Mouse (Mus musculus) adrenal gland (tissue): ENCODE data around the gene Gm49380.

Experiments used
- intact Hi-C: fragments of 180-260 bp; cut with DNase I; formaldehyde crosslinking; loops from one replicate; pipeline ENCODE4 v1.15.1; 2025

The Gm49380 gene

DNA sequence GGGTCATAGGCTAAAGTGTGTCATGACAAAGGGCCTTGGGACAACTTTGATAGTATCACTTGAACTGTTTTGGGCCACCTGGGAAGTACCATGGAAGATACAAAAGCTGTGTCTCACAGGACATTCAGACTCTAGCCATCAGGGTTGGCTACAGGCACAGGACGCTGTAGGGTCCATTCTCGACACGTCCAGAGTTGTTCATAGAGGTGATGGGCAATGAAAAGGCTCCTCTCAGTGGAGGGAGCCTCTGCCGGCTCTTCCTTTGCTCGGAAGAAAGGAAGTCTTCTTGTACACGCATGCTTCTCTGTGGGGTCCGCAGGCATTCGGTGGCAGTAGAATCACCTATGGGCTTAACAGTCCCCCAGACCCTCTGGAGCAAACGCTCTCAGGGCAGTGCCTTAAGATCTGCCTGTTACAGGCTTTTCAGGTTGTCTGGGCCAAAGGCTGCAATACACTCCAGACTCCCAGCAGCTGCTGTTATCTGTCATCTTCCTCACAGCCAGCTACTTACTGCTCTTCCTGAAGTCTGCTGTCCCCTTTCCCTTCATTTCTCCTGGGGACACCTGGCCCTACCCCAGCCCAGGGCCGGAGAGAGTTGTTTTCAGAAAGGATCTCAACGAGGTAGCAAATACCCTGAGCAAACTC is 35.9 kb downstream of the Gm49380 start:
- intact Hi-C loops = no loop called here

DNA sequence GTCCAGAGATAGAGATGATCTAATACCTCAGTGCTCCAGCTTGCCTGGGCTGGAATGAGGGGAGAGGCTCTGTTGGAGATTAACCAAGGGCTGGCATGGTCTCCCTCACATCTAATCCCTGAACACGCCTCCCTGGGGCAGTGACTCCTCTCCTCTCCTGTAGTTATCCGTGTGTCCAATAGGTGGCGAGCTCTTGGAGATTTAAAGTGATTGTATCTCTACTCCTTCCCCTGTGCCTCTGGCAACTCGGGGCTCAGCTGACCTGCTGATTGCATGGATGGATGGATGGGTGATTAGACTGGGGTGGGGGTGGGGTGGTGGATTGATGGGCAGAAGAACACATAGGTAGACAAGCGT is 36.6 kb downstream of the Gm49380 start:
- intact Hi-C loops = no loop called here

DNA sequence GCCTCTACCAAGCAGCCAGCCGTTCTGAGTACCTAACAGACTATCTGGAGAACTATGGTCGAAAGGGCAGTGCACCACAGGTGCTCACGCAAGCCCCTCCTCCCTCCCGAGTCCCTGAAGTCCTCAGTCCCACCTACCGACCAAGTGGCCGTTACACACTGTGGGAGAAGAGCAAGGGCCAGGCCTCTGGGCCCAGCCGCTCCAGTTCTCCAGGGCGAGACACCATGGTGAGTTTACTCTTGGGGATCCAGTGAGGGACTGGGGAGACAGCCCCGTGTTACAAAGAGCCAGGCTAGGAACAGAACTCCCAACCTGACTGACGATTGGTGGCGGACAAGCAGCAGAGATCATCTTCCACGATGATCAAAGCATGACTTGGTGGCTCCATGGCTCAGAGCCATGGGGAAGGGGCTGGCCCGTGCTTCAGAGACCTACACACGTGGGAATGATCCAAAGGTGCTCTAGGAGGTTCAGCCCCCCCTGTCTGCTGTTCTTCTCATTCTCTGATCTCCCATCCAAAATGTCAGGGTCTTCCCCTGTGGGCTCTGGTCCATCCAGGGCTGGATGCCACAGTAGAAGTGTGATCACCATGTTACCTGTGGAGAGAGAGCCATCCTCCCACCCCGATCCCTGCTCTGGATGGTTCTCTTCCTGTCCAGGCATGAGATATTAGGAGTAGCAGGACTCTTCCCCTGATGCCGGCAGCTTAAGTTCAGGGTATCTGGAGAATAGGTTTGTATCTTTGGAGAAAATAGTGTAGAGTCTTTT is 37.1 kb downstream of the Gm49380 start:
- intact Hi-C loops = no loop called here

DNA sequence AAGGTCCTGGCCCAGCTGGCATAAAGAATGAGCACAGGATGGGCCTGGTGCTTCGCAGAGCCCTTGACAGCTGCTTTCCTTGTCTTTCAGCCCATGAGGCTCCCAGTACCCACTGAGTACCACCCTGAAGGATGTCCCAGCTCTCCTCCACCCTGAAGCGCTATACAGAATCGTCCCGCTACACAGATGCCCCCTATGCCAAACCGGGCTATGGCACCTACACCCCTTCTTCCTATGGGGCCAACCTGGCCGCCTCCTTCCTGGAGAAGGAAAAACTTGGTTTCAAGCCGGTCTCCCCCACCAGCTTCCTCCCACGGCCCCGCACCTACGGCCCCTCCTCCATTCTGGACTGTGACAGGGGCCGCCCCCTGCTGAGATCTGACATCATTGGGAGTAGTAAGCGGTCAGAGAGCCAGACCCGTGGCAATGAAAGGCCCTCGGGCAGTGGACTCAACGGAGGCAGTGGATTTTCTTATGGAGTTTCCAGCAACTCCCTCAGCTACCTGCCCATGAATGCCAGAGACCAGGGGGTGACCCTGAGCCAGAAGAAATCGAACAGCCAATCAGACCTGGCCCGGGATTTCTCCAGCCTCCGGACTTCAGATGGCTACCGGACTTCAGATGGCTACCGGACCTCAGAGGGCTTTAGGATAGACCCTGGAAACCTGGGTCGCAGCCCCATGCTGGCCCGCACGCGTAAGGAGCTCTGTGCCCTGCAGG is 37.9 kb downstream of the Gm49380 start:
- intact Hi-C loops = no loop called here

DNA sequence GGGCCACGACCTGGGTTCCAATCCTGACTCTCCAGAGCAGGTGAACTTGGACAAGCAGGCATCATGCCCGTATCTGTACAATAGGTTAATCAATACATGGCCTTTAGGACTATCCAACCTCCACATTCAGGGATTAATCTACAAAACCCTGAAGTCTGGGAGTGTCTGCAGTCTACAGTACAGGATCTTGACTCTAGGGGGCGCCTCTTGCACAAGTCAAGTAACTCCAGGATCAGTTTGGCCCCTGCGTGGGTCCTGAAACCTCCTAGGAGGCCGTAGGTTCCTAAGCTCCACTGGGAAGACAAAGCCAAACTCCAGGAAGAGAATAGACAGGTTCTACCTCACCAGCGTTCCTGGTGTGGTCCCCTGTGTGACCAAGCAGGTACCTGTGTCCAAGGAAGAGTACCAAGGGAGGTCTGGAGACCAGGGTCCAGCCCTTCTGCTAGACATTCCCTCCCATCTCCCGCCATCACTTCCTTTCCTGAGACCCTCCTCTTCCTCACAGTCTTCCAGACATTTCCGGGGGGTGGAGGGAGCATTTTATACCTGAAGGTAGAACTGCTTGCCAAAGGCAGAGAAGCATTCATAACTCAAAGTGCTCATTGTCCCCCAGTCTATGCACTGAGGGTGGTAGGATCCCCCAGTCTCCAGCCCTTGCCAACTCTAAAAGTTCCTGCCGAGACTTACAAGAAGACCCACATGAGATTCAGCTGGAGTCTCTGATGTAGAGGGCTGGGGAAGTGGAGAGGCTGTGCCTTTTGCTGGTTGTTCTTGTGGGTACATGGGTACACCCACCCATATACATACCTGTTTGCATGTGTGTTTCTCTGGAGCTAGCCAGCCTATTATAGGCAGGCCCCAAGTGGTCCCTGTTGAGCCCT is 38.7 kb downstream of the Gm49380 start:
- intact Hi-C loops = loop anchor here (5.0 kb wide), 1 partner anchor 33 kb away; the partner anchor contains the start of gene C1qtnf5

DNA sequence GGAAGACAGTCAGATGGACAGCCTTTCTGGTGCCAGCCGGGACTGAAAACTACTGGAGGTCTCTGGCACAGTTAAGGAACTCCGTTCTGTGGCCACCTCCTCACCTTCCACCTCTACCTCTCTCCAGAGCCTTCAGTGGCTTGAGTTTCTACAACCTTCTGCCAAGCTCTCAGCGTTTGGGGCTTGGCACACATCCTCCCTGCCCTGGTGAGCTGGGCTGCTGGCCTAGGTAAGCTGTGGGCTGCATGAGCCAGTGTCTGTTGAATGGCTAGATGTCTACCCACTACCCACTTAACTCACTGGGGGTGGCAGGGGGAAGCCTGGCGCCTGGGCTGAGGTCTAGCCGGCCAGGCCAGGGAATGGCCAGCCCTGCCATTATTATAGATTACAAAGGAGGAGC is 40.2 kb downstream of the Gm49380 start:
- intact Hi-C loops = loop anchor here (5.0 kb wide), 1 partner anchor 34 kb away; the partner anchor contains the start of gene C1qtnf5

DNA sequence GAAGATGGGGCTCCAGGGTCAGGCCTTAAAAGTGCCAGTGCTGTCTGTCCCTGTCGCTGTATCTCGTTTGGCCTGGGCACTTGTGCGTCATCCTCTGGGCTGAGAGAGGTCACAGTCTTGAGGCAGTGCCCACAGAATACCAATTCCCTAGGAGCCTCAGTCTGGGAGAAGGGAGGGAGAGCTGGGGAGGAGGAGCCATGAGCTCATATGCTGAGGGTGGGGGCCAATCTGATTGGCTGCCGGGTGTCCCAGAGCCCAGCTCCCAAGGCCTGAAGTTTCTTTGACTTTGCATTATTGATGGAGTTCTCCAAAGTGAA is 40.7 kb downstream of the Gm49380 start:
- intact Hi-C loops = loop anchor here (5.0 kb wide), 1 partner anchor 35 kb away; the partner anchor contains the start of gene C1qtnf5

DNA sequence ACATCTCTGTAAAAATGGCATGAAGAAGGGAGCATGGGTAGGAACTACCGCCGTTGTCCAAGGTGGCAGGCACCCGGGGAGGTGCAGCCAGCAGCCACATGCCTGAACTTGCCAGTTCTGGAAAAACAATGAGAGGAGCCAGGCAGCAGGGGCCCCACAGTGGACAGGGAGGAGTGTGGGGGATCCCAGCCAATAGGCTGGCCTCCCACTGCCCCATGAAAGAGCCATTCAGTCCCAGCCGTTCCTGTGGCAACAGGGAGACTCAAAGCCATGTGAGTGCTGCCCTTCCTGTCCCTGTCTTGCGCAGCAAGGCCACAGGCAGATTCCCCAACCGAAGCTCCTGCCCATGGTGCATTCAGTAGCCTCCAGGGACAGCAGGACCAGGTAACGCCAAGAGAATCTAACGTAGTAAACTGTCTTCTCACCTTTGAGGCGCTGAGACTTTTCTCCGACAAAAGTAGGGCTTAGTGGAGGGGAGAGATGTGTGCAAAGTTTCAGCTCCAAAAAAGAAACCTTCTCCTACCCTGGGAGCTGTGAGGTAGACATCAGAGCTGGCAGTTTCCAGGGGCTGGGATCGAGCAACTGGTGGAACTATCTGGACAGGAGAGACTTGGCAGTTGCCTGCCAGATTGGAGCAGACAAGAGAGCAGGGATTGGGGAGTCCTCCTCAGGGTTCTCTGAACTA is 41.2 kb downstream of the Gm49380 start:
- intact Hi-C loops = loop anchor here (5.0 kb wide), 1 partner anchor 35 kb away; the partner anchor contains the start of gene C1qtnf5

DNA sequence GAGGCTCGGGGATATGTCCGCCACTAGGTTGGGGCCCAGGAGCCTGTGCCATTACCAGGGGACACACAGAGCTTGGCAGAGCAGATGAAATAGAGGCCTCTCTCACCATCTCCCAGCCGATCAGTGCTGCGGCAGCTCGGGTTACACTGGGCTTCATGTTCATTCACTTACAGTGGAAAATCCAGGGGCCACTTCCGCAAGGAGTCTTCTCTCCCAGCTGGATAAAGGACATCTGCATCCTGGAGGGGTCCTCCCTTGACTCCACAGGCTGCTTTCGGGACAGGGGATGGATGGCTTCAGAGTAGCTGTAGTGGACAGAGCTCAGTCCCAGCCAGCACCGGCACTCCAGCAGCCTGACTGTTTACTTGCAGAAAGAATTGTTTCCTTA is 42.5 kb downstream of the Gm49380 start:
- intact Hi-C loops = loop anchor here (5.0 kb wide), 1 partner anchor 36 kb away; the partner anchor contains the start of gene C1qtnf5

DNA sequence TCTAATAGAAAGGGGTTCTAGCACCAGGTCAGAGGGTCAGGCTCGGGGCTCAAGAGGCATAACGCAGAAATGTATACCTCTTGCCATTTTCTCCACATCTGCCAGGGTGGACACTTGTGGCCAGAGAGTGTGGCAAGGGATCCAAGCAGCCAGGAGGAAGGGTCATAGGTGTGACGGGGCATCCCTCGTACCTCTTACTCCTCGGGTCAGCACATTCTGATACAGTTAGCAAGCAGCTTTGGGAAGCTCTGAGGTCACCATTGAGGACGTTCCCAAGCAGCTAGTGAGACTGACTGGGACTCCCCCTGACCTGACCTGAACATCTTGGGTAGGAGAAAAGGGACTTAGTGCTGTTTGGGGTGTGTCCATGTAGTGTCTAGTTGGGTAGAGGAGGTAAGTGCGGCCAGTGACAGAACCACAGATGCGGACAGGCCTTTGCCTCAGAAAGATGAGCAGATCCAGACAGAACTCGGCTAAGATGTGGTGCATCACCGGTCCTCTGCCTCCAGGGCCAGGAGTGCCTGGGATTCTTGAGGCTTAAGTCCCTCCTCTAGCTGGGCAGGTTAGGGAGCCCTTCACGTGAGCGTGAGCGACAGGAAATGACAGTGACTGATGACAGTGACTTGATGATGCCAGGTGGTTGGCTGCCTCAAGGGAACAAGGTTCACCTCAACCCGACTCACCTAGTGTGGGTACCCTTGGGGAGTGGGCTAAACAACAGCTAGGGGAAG is 43.0 kb downstream of the Gm49380 start:
- intact Hi-C loops = loop anchor here (5.0 kb wide), 1 partner anchor 37 kb away; the partner anchor contains the start of gene C1qtnf5

DNA sequence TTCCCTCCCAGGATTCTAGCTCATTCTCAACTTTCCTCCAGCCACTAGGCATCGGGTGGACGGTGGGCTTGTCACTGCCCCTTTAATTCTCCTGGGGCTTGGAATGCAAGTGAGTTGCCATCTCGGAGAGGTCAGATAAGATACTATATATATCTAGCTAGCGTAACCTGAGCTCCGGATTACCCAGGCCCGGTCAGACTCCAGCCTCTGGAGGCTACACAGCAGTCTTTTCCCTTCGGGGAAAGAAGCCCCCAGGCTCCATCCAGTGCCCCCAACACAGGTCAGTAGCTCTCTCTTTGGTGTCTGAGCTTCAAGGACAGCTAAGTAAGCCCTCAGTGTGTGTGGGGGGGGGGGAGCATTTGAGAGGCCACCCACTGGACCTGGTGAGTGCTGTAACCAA is 44.0 kb downstream of the Gm49380 start:
- intact Hi-C loops = loop anchor here (5.0 kb wide), 1 partner anchor 87 kb away; no protein-coding TSS in a partner anchor

DNA sequence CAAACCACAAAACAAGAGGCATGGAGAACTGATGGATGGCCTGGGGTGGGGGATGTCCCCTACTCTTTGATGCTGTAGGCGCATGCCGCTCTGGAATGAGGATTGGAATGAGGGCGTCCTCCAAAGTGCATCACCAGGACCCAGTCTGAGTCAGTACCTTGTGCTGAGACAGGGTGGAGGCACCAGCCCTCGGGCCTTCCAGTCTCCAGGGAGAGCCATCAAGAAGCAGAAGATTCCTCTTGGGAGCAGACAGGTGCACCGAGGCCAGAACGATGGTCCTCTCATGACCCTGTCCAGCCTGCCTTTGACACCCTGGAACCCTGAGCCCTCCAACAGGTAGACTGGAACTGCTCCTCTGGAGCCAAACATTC is 45.4 kb downstream of the Gm49380 start:
- intact Hi-C loops = loop anchor here (5.0 kb wide), 1 partner anchor 86 kb away; no protein-coding TSS in a partner anchor

DNA sequence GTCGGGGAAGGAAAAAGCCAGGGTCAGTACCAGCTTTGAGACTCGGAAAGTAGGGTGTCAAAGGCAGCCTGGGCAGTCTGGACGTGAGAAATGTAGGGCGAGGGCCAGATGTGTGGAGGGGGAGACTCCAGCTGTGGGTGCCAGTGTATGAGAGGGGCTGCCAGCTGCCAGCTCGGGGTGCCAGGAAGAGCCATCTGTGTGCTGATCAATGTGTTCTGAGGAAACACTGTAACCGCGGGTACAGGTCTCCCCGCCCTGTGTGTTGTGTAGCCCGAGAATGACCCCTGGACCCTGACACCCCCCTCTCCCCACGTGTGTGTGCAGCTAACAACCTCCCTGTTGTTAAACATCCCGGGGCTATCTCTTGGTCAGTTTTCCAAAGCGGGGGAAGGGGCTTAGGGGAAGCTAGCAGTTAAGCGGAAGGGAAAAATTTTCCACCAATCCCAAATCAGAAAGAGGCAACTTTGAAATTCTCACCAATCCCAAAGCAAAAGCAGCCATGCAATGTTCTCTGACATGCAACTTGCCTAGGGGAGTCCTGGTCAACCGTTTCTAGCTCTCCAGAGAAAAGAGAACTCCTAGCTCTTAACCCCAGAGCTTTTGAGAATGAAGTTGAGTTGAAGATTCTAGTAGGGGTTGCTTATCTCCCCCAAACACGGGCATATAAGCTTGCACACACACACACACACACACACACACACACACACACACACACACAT is 45.9 kb downstream of the Gm49380 start:
- intact Hi-C loops = loop anchor here (5.0 kb wide), 1 partner anchor 85 kb away; no protein-coding TSS in a partner anchor

DNA sequence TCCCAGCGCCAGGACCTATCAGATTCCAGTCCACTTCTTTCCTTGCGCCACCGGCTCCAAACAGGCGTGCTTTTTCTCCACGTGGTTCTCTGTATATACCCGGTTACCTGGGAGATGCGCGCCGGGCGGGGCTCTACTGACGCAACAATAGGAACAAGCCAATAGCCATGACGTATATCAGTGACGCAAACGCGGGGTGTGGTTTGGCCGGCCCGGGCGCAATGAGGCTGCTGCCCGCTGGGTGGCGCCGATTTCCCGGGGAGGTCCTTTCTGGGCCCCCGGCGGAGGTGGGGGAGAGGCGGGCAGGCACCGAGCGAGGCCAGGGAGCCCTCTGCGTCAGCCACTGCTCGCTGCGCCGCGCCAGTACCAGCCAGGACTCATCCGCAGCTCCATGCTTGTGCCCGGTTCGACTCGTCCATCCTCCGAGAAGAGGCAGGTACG is 46.5 kb downstream of the Gm49380 start, which contains the start of gene Usp2:
TSS of gene Usp2 (plus strand) at position 237 of the 441 bp plus-strand sequence.
- intact Hi-C loops = loop anchor here (5.0 kb wide), 1 partner anchor 85 kb away; no protein-coding TSS in a partner anchor

DNA sequence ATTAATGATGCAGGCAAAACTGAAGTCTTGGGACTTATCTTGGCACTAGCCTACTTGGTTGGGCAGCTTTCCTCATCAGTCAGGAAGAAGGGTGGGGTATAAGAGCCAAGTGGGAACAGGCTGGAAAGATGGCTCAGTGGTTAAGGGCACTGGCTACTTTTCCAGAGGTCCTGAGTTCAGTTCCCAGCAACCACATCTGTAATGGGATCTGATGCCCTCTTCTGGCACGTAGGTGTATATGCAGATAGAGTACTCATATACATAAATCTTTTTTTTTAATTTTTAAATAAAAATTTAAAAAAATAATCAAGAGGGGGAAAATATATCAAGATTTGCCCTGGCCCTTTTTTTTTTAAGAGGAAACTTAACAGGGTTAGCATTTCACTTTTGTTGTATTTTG is 48.1 kb downstream of the Gm49380 start:
- intact Hi-C loops = loop anchor here (5.0 kb wide), 1 partner anchor 83 kb away; no protein-coding TSS in a partner anchor

DNA sequence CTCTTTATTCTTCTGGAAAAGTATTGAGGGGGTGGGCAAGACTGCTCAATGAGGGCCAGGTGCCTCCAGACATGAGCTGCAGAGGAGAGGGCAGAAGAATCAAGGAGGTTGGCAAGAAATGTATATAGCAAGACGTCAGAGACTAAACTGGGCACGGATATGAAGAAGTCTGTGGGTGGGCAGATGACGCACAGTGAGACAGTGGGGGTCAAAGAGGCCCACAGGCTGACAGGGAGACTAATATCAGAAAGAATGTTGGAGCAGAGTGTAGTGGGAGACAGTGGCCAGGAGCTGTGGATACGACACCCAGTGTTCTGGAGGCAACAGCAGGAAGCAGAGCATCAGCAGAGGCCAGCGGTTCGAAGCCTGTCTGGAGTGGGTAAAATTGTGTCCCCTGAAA is 54.7 kb downstream of the Gm49380 start:
- intact Hi-C loops = loop anchor here (5.0 kb wide), 1 partner anchor 71 kb away; no protein-coding TSS in a partner anchor

DNA sequence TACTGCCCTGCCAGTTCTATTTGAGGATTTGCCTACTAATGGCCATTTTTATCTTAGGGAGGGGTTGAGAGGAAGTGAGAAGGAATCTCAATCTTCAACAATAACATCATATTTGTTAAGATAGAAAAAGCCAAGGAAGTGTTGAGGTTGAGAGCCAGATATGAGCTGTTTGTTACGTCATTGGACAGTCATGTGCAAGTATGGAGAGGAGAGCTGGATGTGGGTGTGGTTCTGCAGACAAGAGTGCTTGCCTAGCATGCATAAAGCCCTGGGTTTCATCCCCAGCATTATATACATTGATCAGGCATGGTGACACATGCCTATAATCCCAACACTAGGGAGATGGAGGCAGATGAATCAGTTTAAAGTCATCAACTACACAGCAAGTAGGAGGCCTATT is 59.4 kb downstream of the Gm49380 start:
- intact Hi-C loops = no loop called here

DNA sequence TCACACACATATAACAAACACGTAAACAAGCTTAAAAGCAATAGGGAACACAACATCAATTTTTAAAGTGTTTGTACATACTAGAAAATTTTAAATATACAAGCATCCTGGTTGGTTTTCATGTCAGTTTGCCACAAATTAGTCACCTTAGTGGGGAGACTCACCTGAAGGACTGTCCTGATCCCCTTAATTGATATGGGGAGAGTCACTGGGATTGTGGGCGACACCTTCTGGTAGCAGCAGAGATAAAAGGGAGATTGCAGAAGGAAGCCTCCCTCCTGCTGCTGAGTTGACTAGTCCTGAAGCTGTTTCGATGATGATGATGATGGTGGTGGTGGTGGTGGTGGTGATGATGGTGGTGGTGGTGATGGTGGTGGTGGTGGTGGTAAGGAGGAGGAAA is 60.4 kb downstream of the Gm49380 start:
- intact Hi-C loops = no loop called here
